Mouse (Mus musculus): ENCODE measurements around the gene Pacsin3. TPM values are rescaled to one million over a fixed set of nuclear protein-coding genes. Genes with fewer than 3 reads are reported as not detected.

The Pacsin3 gene
- total RNA-seq, 2 experiments from 2014 or later: 297 to 321 TPM

DNA sequence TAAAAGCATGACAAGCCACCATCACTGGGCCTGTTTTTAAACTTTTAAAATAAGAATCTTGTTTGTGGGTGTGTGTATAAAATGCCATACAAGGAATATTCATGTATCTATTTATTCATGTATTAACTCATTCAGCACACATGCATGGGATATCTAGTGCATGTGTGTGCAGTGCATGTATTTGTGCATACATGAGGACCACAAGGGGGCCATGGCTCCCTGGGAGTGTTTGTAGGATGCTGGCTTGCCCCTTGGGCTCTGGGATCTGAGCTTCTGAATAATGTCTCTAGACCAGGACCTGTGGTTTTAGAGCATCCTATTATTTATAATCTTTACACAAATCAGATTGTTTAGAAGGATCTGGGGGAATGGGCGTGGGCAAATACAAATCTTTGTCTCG lies 45.0 kb downstream of the Pacsin3 start:
- no peak for DNase-seq (ENCODE audit: low spot score in 2 of 2)

DNA sequence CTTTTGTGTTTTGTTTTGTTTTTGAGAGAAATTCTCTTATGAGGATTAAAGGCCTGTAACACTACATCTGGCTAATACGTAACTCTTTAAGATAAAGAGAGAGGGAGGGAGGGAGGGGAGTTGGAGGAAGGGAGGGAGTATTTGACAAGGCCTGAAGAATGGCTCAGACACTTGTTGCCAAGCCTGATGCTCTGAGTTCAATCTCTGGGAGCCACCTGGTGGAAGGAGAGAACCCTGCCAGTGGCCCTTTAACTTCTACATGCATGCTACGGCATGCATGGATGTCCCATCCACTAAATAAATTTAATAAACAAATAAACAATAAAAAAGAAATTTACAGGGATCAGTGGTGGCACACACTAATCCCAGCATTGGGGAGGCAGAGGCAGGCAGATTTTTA lies 46.1 kb downstream of the Pacsin3 start:
- DNase-seq (ENCODE audit: low spot score in 2 of 2): no peak

DNA sequence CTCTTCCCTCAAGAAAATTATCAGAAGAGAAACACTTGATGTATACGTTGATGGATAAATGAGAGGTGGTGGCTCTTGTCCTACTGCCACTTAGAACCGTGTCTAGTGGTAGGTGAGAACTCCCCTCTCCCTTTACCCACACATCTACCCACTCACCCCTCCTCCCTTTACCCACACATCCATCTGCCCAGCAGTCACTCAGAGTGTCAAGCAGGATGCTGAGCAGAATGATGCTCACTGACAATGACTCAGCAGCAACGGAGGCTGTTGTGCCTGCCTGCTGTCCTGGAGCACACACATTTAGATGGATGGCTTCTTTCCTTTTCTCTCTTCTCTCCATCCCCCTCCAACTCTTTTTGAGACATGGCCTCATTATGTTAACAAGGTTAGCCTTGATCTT lies 47.1 kb downstream of the Pacsin3 start:
- DNase-seq (ENCODE audit: low spot score in 2 of 2): no peak

DNA sequence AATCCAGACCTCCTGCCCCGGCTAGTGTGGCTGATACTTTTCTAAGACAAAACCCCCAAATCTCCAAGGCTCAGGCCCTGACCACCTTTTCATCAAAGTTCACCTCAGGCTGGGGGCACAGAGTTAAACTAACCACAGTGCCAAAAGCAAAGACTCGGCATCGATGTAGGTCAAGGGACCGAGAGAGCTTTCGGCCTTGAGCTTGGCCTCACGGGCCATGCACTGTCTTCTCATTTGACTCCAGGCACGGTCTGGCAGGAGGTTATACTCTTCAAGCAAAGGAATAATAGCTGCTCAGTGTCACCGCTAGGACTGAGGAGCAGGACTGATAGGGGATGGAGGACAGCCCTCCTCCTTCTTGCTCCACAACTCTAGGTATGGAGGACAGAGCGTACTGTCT lies 50.2 kb downstream of the Pacsin3 start:
- DNase-seq (ENCODE audit: low spot score in 2 of 2): no peak

DNA sequence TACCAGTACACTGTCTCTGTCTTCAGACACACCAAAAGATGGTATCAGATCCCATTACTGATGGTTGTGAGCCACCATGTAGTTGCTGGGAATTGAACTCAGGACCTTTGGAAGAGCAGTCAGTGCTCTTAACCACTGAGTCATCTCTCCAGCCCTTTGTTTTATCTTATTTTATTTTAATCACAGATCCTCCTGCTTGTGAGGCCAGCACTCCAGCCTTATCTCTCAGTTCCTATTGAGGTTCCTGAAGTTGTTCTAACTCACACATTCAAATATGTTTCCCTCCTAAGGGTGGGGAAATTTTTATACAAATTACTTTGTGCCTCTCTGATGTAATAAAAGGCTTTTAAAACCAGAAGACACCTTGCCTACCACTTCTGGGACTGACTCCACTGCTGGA lies 50.8 kb downstream of the Pacsin3 start:
- DNase-seq (ENCODE audit: low spot score in 2 of 2): no peak

DNA sequence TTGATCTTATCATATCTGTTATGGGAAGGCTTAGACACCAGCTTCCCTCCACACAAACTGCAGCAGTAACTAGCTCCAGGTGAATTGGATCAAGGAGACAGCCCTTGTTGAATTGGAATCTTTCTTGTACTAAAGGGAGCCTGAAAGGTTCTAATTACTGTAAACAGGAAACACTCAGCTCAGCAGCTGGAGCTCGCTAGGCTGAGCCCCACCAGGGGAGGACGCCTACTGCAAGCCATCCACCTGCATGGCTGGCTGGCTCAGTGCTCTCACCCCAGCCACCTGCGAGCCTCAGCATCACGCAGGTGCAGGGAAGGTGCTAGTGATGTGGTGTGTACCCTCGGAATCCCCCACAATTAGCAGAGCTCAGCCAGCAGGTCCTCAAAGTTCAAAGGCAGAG lies 52.9 kb downstream of the Pacsin3 start:
- DNase-seq (ENCODE audit: low spot score in 2 of 2): no peak

DNA sequence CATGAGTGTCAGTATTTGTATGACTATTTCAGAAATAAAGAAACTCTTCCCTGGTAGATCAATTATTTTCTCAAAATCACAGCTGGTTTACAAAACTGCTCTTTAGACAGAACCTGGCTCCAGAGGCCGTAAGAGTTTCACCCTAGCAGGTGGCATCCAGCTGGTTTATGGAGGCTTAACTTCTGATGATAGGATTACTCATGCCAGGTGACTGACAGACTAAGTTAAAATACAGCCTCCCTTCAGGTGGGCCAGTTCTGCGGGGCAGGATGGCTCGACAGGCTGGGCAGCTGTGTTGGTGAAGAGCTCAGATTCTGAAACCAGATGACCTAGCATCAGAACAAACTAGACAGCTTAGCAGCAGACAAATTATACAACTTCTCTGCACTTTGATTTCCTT lies 53.8 kb downstream of the Pacsin3 start:
- no peak for DNase-seq (ENCODE audit: low spot score in 2 of 2)

DNA sequence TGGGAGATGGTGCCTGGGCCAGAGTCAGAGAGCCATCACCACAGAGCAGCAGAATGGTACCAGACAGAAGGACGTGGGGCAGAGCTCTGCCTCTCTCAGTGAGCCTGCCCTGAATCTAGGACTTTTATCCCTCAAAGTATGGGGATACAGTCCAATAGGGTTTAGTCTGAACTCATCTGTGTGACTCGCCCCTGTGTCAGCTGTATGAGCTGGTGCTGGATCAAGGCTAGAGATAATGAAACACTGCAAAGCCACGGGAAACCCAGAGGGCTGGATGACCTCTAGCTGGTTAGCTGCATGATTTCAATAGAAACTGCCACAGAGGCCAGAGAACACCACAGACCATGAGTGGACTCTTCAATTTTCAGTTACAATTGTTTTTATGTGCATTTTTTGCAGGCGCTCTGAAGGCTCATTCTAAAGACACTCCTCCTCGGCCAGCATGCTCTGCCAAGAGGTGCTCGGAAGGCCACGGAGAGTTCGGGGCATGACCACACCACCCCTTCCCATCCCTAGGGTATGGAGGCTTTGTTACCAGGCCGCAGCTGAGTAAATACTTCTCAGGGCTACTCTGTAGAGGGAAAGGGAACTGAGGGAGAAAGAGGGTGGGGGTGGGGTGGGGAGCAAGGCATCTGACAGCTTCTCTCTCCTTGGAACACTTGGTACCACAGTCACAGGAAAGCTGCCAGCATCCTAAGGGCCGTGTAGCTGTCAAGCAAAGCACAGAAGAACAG lies 57.0 kb downstream of the Pacsin3 start:
- no peak for DNase-seq (ENCODE audit: low spot score in 2 of 2)

DNA sequence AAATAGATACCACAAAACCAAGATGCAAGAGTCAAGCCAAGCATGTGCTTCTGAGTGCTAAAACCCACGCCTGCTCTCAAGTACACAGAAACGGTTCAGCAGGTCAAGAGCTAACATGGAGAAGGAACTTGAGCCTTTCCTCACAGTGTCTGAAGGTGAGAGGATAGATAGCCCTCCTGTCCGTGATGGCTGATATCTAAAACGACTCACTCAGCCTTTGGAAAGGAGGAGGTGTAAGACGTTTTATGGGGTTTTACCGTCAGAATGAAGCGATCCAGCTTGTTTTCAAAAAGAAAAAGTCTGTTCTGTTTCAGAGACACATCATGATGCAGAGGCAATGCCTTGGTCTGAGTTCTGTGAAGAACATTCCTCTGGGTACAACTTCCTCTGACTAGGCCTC lies 58.4 kb downstream of the Pacsin3 start:
- DNase-seq (ENCODE audit: low spot score in 2 of 2): no peak

Other genes with a start within 250 kb of the Pacsin3 start
- 10 to 100 TPM; 37.6 to 45.0 TPM for gene Rapsn, start 220.3 kb upstream of the Pacsin3 start, total RNA-seq (2021)
- 100 to 1,000 TPM; 337 to 338 TPM for gene Psmc3, start 201.9 kb upstream of the Pacsin3 start, total RNA-seq (2021)
- 10 to 100 TPM; 40.9 to 44.9 TPM for gene Slc39a13, start 185.5 kb upstream of the Pacsin3 start, total RNA-seq (2021)
- gene Spi1, start 173.6 kb upstream of the Pacsin3 start, total RNA-seq (2021): 1 to 10 TPM; 5.4 to 6.6 TPM
- gene Mybpc3, start 137.8 kb upstream of the Pacsin3 start, total RNA-seq (2021): under 1 TPM; 0.22 to 0.31 TPM
- 10 to 100 TPM in 1 of 2 experiments, 1 to 10 TPM in 1; 8.9 to 11.4 TPM for gene Madd, start 72.1 kb upstream of the Pacsin3 start, total RNA-seq (2021)
- gene Nr1h3, start 53.1 kb upstream of the Pacsin3 start, total RNA-seq (2021): 1 to 10 TPM; 2.4 to 4.5 TPM
- 10 to 100 TPM; 19.5 to 21.8 TPM for gene Acp2, start 53.1 kb upstream of the Pacsin3 start, total RNA-seq (2021)
- 1 to 10 TPM; 6.8 to 9.5 TPM for gene Ddb2, start 19.0 kb upstream of the Pacsin3 start, total RNA-seq (2021)
- gene Arfgap2, start 9.0 kb downstream of the Pacsin3 start, total RNA-seq (2021): 10 to 100 TPM; 86.1 to 95.9 TPM
- gene 1110051M20Rik, start 188.8 kb downstream of the Pacsin3 start, total RNA-seq (2021): 10 to 100 TPM; 13.8 to 18.2 TPM
- gene Lrp4, start 201.6 kb downstream of the Pacsin3 start, total RNA-seq (2021): 10 to 100 TPM; 33.8 to 34.7 TPM